In the genomic region with DNA sequence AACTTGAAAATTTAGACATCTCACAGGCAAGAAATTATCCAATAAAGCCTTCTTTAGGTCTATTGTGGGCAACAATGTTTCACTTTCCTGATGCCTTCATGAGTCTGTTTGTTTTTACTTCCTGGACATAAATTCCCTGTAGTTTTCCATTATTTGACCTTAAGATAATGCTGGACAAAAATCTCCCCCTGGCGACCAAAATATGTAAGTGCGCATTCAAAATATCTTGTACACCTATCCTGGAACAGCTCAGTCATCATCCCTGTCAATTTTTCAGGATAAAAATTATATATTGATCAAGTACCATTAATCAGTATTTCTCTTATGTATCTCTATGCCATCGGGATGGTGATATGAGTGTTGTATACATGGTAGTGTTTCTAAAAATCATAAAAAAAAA, we compare ENCODE assay signal across 8 mouse cellular contexts. TPM values are rescaled to one million over a fixed set of nuclear protein-coding genes. Genes with fewer than 3 reads are reported as not detected.
A peak's percentile ranks its signal among the peaks of the same experiment; 100 is the strongest.
DNase-seq lines count a peak whose midpoint lies in the region.

No protein-coding gene starts in this region.

- peak; percentile 31 for DNase-seq in adrenal gland, postnatal 10 days
- no peak for DNase-seq in adrenal gland, postnatal 25 days
- DNase-seq in kidney, postnatal 10 days = peak; percentile 32
- DNase-seq in kidney, adult 11 months = no peak
- peak; percentile 39 for DNase-seq in 416B (ENCODE audit: low read depth)
- peak; percentile 13 for DNase-seq in cerebellum, adult 9-11 months
- no peak for DNase-seq in spleen, adult 18-20 months
- DNase-seq in thymus, postnatal 4 days = no peak

RNA-seq across cellular contexts. Expression of gene Tmprss11d, which starts 37.6 kb away (rescaled TPM):
- not detected for total RNA-seq in adrenal gland, postnatal 10 days (2021)
- not detected in 2 replicates for total RNA-seq in adrenal gland, postnatal 25 days (2021)

RNA-seq across cellular contexts. Expression of gene Tmprss11a, which starts 58.0 kb away (rescaled TPM):
- total RNA-seq in adrenal gland, postnatal 10 days (2021) = not detected
- not detected in 2 replicates for total RNA-seq in adrenal gland, postnatal 25 days (2021)

Comparison
In these comparisons a context has a peak if more than half of its experiments do, and no peak if none do; other contexts are left out.
1. DNase-seq: peak in adrenal gland, postnatal 10 days (single experiment), kidney, postnatal 10 days (single experiment), 416B (single experiment) and cerebellum, adult 9-11 months (single experiment); none in adrenal gland, postnatal 25 days (single experiment), kidney, adult 11 months (single experiment), spleen, adult 18-20 months (0 of 2) and thymus, postnatal 4 days (single experiment).